Mouse (Mus musculus): ENCODE results near the gene Lsr. TPM values are rescaled to one million over a fixed set of nuclear protein-coding genes. Genes with fewer than 3 reads are reported as not detected.

Gene Lsr
- polyA plus RNA-seq (2015; fragmentation: Nextera tagmentation; extraction: Ambion mirVana), result 24.3 and 24.4 TPM in 2 replicates

GRCm38 (mm10) chr7:30973251-30973500 is at the start of gene Lsr:
Gene Lsr, minus strand, starts transcription at chr7:30973464.
- Histone ChIP-seq H3K27me3 (peaks cover 21% of the 10 kb centered on the region), H3K4me2 (peak within 1 kb of the TSS; percentile 62), H3K9me3 (no peaks in the 10 kb centered on the region), H3K4me1 (replicated peaks) (peaks cover 16% of the 10 kb centered on the region), H3K27ac (replicated peaks) (peak within 1 kb of the TSS; percentile 65), H3K4me3 (peak within 1 kb of the TSS; percentile 33), H3K36me3 (no peaks in the 10 kb centered on the region), H3K9ac (peak within 1 kb of the TSS; percentile 24; the same call in 1 of the 2 replicates)
- peak; percentile 52 for ATAC-seq (ENCODE audit: low FRiP score, low read depth)
- WGBS, result 1% methylated on average over 19 of the region's 19 CpGs

DNA sequence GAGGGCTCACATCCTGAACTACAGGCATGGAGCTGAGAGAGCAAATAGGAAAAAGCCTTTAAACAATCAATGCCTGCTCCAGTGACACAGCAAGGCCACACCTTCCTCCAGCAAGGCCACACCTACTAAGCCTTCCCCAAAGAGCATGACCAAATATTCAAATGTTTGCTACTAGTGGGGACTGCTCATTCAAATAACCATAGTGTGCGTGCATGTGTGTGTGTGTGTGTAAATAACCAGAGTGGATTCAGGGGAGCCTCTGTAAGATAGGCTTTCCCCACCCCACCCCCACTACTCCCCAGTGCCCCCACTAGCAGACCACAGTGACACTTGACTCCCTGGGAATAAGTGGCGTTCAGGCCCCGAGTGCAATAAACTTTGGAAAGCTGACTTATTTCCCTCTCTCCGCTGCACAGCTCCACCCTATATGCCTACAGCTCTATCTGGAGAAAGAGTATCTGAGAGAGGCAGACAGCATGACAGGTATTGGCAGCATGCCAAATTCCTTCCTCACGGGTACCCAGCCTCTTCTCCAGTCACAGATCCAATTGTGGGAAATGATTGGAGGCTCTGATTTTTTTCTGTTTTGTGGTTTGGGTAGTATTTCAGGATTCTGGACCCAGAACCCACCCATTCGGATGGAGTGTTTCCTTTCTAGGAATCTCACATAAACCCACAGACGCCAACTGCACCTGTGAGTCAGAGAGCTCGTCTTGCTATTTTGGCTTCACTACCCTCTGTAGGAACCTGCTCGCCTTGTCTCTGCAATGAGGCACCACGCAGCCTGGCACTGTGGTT is 44.0 kb upstream of the Lsr start:
- no peak overlapping the region for H3K4me2 ChIP-seq
- no peak overlapping the region for H3K9ac ChIP-seq
- WGBS, result 55% methylated on average over 10 of the region's 10 CpGs
- no peak overlapping the region for H3K4me3 ChIP-seq
- H3K27me3 ChIP-seq, result no peaks in the 10 kb centered on the region
- no peaks in the 10 kb centered on the region for H3K36me3 ChIP-seq
- no peaks in the 10 kb centered on the region for H3K9me3 ChIP-seq
- no peaks in the 10 kb centered on the region for H3K4me1 ChIP-seq (replicated peaks)
- ATAC-seq (ENCODE audit: low FRiP score, low read depth), result peak; percentile 59; the same call in 1 of the 2 replicates
- no peak overlapping the region for H3K27ac ChIP-seq (replicated peaks)

GRCm38 (mm10) chr7:31012971-31013370 is 39.7 kb upstream of the Lsr start:
- ATAC-seq (ENCODE audit: low FRiP score, low read depth), result no peak
- no peak overlapping the region for H3K4me3 ChIP-seq
- H3K9me3 ChIP-seq, result no peaks in the 10 kb centered on the region
- H3K36me3 ChIP-seq, result no peaks in the 10 kb centered on the region
- no peak overlapping the region for H3K27ac ChIP-seq (replicated peaks)
- H3K27me3 ChIP-seq, result no peaks in the 10 kb centered on the region
- WGBS, result 72% methylated on average over 5 of the region's 5 CpGs
- no peak overlapping the region for H3K9ac ChIP-seq
- H3K4me1 ChIP-seq (replicated peaks), result no peaks in the 10 kb centered on the region
- H3K4me2 ChIP-seq, result no peak overlapping the region

DNA sequence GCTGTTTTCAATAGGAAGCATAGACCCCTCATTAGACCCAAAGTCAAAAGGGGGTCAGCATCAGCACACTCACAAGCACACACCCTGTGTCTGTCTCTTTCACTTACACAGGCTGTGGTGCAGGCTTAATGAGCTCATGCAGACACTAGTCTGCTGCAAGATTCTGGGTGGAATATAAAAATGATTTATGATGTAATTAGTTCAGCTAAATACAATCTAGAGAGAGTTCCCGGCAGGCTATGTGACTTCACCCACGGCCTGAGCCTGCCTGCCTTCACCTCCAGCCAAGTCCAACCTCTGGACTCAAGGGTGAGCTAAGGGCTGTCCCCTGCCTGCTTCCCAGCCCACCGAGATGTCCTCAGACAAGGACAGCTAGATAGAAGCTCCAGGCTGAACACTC is 35.6 kb upstream of the Lsr start:
- Histone ChIP-seq H3K9ac (no peak overlapping the region), H3K4me1 (replicated peaks) (no peaks in the 10 kb centered on the region), H3K27me3 (no peaks in the 10 kb centered on the region), H3K9me3 (no peaks in the 10 kb centered on the region), H3K4me2 (no peak overlapping the region), H3K27ac (replicated peaks) (no peak overlapping the region), H3K4me3 (no peak overlapping the region), H3K36me3 (no peaks in the 10 kb centered on the region)
- 68% methylated on average over 3 of the region's 3 CpGs for WGBS
- 0 out of 2 replicates have a peak, but pooled peaks have one; percentile 34 for ATAC-seq (ENCODE audit: low FRiP score, low read depth)

DNA sequence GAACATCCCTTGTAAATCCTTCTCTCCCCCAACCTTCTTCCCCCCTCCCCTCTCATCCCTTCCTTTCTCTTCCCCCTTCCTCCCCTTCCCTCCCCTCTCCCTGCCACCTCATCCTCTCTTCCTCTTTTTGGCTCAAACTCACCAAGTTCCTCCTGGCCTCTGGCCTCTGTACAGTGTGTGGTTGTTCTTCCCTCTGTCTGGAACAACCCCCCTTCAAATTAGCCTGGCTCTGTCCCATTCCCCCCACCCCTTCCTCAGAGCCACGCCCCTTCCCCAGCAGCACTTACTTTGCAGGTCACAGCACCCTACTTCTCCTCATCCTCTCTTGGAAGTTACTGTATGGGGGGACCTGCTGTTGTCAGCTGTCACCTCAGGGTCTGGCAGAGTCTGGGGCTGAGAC is 34.9 kb upstream of the Lsr start:
- Histone ChIP-seq H3K4me1 (replicated peaks) (no peaks in the 10 kb centered on the region), H3K4me2 (no peak overlapping the region), H3K36me3 (no peaks in the 10 kb centered on the region), H3K27ac (replicated peaks) (no peak overlapping the region), H3K4me3 (no peak overlapping the region), H3K9ac (no peak overlapping the region), H3K9me3 (no peaks in the 10 kb centered on the region), H3K27me3 (no peaks in the 10 kb centered on the region)
- WGBS, result 52% methylated on average over 1 of the region's 1 CpGs
- no peak for ATAC-seq (ENCODE audit: low FRiP score, low read depth)

- H3K9me3 ChIP-seq, result no peaks in the 10 kb centered on the region
- no peak overlapping the region for H3K27ac ChIP-seq (replicated peaks)
- ATAC-seq (ENCODE audit: low FRiP score, low read depth), result no peak
- H3K36me3 ChIP-seq, result no peaks in the 10 kb centered on the region
- no peaks in the 10 kb centered on the region for H3K27me3 ChIP-seq
- 92% methylated on average over 1 of the region's 1 CpGs for WGBS
- H3K4me2 ChIP-seq, result no peak overlapping the region
- H3K4me1 ChIP-seq (replicated peaks), result no peaks in the 10 kb centered on the region
- no peak overlapping the region for H3K4me3 ChIP-seq
- H3K9ac ChIP-seq, result no peak overlapping the region
These were observed 34.5 kb upstream of the Lsr start for GRCm38 (mm10) chr7:31007775-31008174.

DNA sequence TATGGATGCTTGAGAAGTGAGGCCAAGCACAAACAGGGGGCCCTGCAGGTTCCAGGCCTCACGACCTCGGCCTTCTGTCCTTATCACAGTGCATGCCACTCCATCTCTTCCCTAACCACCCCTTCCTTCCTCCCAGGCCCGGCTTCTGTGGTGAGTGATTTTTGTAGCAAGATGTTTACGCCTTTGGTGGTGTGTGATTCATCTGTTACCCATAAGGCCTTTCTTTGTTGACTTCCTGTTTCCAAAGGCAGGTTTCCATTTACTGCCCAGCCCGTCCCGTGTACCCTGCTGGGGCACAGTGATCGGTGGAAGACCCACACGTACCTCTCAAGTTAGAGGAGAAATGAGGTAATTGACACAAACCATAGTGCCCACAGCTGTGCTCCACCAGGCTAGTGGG is 29.4 kb upstream of the Lsr start:
- H3K27me3 ChIP-seq, result no peaks in the 10 kb centered on the region
- H3K9ac ChIP-seq, result no peak overlapping the region
- 80% methylated on average over 8 of the region's 8 CpGs for WGBS
- H3K4me1 ChIP-seq (replicated peaks), result peaks cover 8% of the 10 kb centered on the region; the same call in 1 of the 2 replicates
- H3K27ac ChIP-seq (replicated peaks), result no peak overlapping the region
- H3K4me2 ChIP-seq, result no peak overlapping the region
- H3K36me3 ChIP-seq, result no peaks in the 10 kb centered on the region
- H3K4me3 ChIP-seq, result no peak overlapping the region
- no peak for ATAC-seq (ENCODE audit: low FRiP score, low read depth)
- H3K9me3 ChIP-seq, result no peaks in the 10 kb centered on the region

DNA sequence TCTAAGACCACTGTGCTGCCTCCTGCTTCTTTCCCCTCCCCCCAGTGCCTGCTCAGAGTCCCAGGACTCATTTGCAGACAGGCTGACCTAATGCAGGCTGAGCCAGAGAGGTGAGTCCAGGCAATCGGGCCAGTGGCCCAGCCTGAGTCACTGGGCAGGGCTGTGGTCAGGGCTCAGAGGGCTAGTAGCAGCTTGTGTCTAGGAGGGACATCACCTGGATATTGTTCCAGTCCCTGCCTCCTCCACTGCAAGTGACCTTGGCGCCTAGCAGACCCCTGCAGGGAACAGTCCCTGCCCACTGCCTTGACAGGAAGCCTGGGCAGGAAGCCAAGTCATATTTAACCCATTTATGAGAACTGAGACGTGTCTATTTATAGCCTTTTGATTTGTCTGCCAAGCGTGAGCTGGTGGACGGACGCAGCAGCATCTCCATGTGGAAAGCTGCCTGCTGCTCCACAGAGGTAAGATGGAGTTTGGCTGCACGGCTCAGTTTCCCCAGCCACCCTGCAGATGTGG is 27.3 kb upstream of the Lsr start:
- Histone ChIP-seq H3K4me2 (no peak overlapping the region), H3K27ac (replicated peaks) (peak overlapping the region; percentile 31; the same call in 1 of the 2 replicates), H3K36me3 (no peaks in the 10 kb centered on the region), H3K9me3 (no peaks in the 10 kb centered on the region), H3K9ac (no peak overlapping the region), H3K27me3 (no peaks in the 10 kb centered on the region), H3K4me3 (no peak overlapping the region), H3K4me1 (replicated peaks) (peaks cover 8% of the 10 kb centered on the region; the same call in 1 of the 2 replicates)
- 0 out of 2 replicates have a peak, but pooled peaks have one; percentile 42 for ATAC-seq (ENCODE audit: low FRiP score, low read depth)
- 44% methylated on average over 7 of the region's 7 CpGs for WGBS

DNA sequence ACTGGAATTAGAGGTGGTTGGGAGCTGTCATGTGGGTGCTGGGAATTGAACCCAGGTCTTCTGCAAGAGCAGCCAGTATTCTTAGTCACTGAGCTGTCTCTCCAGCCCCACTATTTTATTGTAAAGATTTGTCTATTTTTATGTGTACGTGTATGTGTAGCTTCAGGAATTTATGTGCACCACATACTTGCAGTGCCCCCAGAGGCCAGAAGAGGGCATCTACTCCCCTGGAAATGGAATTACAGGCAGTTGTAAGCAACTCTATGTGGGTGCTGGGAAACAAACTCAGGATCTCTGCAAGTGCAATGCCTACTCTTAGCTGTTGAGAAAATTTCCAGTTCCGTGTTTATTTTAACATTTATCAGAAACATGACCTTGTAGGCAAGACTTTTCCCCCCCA is 23.2 kb upstream of the Lsr start:
- Histone ChIP-seq H3K36me3 (no peaks in the 10 kb centered on the region), H3K4me2 (no peak overlapping the region), H3K4me3 (no peak overlapping the region), H3K9ac (no peak overlapping the region), H3K27ac (replicated peaks) (no peak overlapping the region), H3K4me1 (replicated peaks) (peaks cover 8% of the 10 kb centered on the region; the same call in 1 of the 2 replicates), H3K9me3 (no peaks in the 10 kb centered on the region), H3K27me3 (no peaks in the 10 kb centered on the region)
- no peak for ATAC-seq (ENCODE audit: low FRiP score, low read depth)
- WGBS, result 94% methylated on average over 2 of the region's 2 CpGs

DNA sequence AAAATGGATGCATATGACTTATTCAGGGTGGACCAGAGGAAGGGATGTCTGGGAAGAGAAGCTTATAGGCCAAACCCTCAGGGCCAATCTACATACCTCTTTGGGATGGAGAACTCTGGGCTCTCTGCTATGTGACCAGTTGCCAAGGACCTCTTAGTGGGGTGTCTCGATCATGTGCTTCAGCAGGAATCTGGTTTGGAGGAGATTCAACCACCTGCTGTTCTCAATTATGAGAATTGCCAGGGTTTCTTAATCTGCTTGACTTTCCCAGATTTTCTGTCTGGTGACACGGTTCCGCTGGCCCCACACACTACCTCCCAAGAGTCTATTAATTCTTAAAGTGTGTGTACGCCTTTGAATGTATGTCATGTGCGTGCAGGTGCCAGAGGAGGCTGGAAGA is 20.7 kb upstream of the Lsr start:
- no peak for ATAC-seq (ENCODE audit: low FRiP score, low read depth)
- Histone ChIP-seq H3K36me3 (no peaks in the 10 kb centered on the region), H3K4me3 (no peak overlapping the region), H3K27me3 (no peaks in the 10 kb centered on the region), H3K27ac (replicated peaks) (no peak overlapping the region), H3K4me2 (no peak overlapping the region), H3K4me1 (replicated peaks) (no peaks in the 10 kb centered on the region), H3K9me3 (no peaks in the 10 kb centered on the region), H3K9ac (no peak overlapping the region)
- WGBS, result 61% methylated on average over 5 of the region's 5 CpGs

- Histone ChIP-seq H3K36me3 (no peaks in the 10 kb centered on the region), H3K9me3 (no peaks in the 10 kb centered on the region), H3K4me1 (replicated peaks) (no peaks in the 10 kb centered on the region), H3K27ac (replicated peaks) (no peak overlapping the region), H3K9ac (no peak overlapping the region), H3K4me2 (no peak overlapping the region), H3K27me3 (no peaks in the 10 kb centered on the region), H3K4me3 (no peak overlapping the region)
- 87% methylated on average over 5 of the region's 5 CpGs for WGBS
- no peak for ATAC-seq (ENCODE audit: low FRiP score, low read depth)
These were observed 18.9 kb upstream of the Lsr start for GRCm38 (mm10) chr7:30992148-30992547.

GRCm38 (mm10) chr7:30988519-30989162 is 15.4 kb upstream of the Lsr start:
- Histone ChIP-seq H3K9ac (no peak overlapping the region), H3K4me1 (replicated peaks) (no peaks in the 10 kb centered on the region), H3K27ac (replicated peaks) (no peak overlapping the region), H3K4me3 (no peak overlapping the region), H3K4me2 (no peak overlapping the region), H3K36me3 (no peaks in the 10 kb centered on the region), H3K27me3 (no peaks in the 10 kb centered on the region), H3K9me3 (no peaks in the 10 kb centered on the region)
- WGBS, result 80% methylated on average over 4 of the region's 4 CpGs
- no peak for ATAC-seq (ENCODE audit: low FRiP score, low read depth)

Measured in hindbrain, embryonic 15.5 days (tissue).